Mouse (Mus musculus) limb, embryonic 15.5 days (tissue): ENCODE results near the gene Chrnb1. TPM values are rescaled to one million over a fixed set of nuclear protein-coding genes. Genes with fewer than 3 reads are reported as not detected.
A peak's percentile ranks its signal among the peaks of the same experiment; 100 is the strongest.

Source experiments
- ATAC-seq: fragments of 200-750 bp; cut with Nextera tagmentation; 2 replicates; pipeline ENCODE4 v1.8.0; 2017; ENCODE audit warnings: low read depth, moderate TSS enrichment; ENCODE audit not compliant: insufficient number of reproducible peaks, low FRiP score, low TSS enrichment
- H3K27ac ChIP-seq: fragments of 300-500 bp; sonication (generic); 2 replicates; pipeline ENCODE4 v1.5.1; 2015; ENCODE audit warnings: moderate library complexity, mild to moderate bottlenecking, inconsistent platforms
- H3K27me3 ChIP-seq: fragments of 300-500 bp; sonication (generic); 2 replicates; pipeline ENCODE4 v1.6.1; 2015; ENCODE audit warnings: inconsistent platforms
- H3K36me3 ChIP-seq: fragments of 300-500 bp; sonication (generic); 2 replicates; pipeline ENCODE4 v1.6.1; 2015; ENCODE audit warnings: inconsistent platforms
- H3K4me1 ChIP-seq: fragments of 300-500 bp; sonication (generic); 2 replicates; pipeline ENCODE4 v1.6.1; 2015; ENCODE audit warnings: inconsistent platforms
- H3K4me2 ChIP-seq: fragments of 300-500 bp; sonication (generic); 2 replicates; pipeline ENCODE4 v1.6.1; 2015; ENCODE audit warnings: mild to moderate bottlenecking, inconsistent platforms
- H3K4me3 ChIP-seq: fragments of 300-500 bp; sonication (generic); 2 replicates; pipeline ENCODE4 v1.5.1; 2015; ENCODE audit warnings: mild to moderate bottlenecking, inconsistent platforms
- H3K9ac ChIP-seq: fragments of 300-500 bp; sonication (generic); 2 replicates; pipeline ENCODE4 v1.6.1; 2015; ENCODE audit warnings: inconsistent platforms
- H3K9me3 ChIP-seq: fragments of 300-500 bp; sonication (generic); 2 replicates; pipeline ENCODE4 v1.6.1; 2016; ENCODE audit warnings: inconsistent platforms
- WGBS: fragments of 180-500 bp; shearing (Covaris S2); methylation state at CpG from one replicate; pipeline ENCODE4 v1.1.7; 2015; 5-methylcytosine and 5-hydroxymethylcytosine counted together
- polyA plus RNA-seq: library from polyadenylated mRNA; unstranded; fragments of >200 nt; fragmentation: Nextera tagmentation; extraction: Ambion mirVana; gene quantifications from 2 replicates; pipeline ENCODE4 v1.2.1, GENCODE M21; 2015

Chrnb1 gene
- 18.6 and 30.0 TPM in 2 replicates for polyA plus RNA-seq

DNA sequence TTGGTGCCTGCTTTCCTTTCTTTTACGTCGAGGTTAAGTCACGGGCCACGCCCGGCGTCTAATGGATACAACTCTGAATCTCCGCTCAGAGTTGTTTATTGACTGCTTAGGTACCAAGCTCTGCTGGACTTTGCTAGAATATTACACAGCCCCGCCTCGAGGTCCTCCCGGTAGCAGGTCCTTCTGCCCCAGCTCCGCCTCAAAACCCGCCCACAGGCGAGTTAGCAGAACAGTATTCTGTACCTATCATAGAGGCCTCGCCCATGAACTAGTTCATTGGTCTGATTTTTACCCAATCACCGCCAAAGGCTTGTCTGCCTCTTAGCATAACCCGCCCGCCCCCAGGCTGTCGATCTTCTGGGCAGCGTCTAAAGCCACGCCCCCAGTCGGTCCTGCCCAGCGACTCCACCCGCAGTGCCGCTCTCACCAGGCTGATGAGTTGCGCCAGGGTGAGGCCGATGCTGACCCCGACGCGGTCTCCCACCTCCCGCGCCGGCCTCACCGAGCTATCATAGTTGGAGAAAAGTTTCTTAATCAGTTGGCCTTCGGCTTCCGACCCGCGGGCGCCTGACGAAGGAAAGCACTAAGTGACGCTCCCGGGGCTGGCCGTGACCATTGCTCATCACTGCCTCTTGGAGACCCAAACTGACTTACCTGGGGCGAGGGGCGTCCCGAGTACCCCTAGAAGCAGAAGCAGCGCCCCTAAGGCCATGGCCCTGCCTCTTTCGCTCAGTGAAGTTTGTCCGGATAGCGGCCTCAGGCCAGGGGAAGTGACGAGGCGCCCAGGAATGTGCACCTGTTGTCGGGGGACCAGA, at the start of gene Chrnb1:
Gene Chrnb1, minus strand, starts transcription at position 776 of the 815 bp plus-strand sequence.
- Histone ChIP-seq H3K27me3 (peaks cover 23% of the 10 kb centered on the region), H3K36me3 (0 out of 2 replicates have a peak, but pooled peaks cover 8% of the 10 kb centered on the region), H3K9ac (peak within 1 kb of the TSS; percentile 33), H3K4me2 (peak within 1 kb of the TSS; percentile 91), H3K4me1 (peaks cover 25% of the 10 kb centered on the region), H3K9me3 (no peaks in the 10 kb centered on the region), H3K27ac (peak within 1 kb of the TSS; percentile 72), H3K4me3 (peak within 1 kb of the TSS; percentile 42)
- WGBS, result 1% methylated on average over 52 of the region's 52 CpGs
- peak; percentile 94 for ATAC-seq

DNA sequence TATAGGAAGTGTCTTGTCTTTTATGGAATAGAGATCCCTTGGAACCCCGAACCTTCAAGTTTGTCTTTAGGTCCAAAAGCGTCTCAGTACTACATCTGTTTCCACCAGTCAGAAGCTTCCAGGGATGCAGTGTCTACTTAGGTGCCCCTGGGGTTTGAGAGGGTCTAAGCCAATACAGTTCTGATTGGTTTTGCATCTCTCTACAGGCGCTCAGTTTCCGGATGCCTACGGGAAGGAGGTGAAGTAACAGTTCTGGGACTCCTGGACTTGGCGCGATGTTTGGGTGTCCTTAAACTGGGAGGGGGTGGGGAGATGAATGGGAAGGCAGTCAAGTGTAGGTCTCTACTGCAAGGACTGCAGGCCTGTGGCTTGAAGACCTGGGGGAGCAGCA, 43.0 kb upstream of the Chrnb1 start:
- 2% methylated on average over 7 of the region's 7 CpGs for WGBS
- Histone ChIP-seq H3K9me3 (no peaks in the 10 kb centered on the region), H3K27me3 (no peaks in the 10 kb centered on the region), H3K9ac (peak overlapping the region; percentile 62), H3K36me3 (no peaks in the 10 kb centered on the region; the same call in 1 of the 2 replicates), H3K27ac (peak overlapping the region; percentile 94), H3K4me2 (peak overlapping the region; percentile 89), H3K4me1 (peaks cover 40% of the 10 kb centered on the region), H3K4me3 (peak overlapping the region; percentile 70)
- no peak for ATAC-seq

DNA sequence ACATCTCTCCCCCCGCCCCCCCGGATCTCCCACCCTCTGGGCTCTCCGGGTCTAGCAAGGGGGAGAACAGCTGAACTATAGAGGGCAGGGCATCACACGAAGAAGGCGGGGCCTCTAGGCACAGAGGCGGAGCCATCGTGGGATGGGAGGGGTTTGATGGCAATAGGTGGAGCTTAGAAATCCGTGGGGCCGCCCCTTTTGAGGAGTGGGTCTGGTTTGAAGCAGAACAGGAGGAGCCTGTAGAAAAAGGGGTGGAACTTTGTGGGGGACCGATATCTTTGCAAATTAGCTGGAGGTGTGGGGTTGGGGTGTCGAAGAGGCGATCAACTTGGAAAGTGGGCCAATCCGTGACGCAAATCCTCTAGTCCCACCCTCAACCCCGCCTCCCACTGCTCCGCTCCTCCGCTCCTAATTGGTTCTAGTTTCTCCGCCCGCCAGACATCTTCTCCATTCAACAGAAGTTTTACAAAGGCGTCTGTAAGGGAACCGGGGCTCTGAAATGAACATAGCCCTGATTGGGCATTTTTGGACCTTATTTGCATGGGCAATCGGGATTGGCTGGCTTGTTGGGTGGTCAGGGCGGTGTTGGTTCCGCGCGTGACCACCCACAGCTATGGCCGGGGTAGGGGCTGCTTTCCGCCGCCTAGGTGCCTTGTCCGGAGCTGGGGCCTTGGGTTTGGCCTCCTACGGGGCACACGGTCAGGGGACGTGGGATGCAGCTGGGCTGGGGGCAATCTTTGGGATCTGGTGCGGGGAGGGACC, 42.4 kb upstream of the Chrnb1 start, which contains the start of gene Tmem256:
Gene Tmem256, plus strand, starts transcription at position 563 of the 762 bp plus-strand sequence.
- Histone ChIP-seq H3K9me3 (no peaks in the 10 kb centered on the region), H3K9ac (peak within 1 kb of the TSS; percentile 68), H3K36me3 (no peaks in the 10 kb centered on the region; the same call in 1 of the 2 replicates), H3K4me1 (peaks cover 43% of the 10 kb centered on the region), H3K4me2 (peak within 1 kb of the TSS; percentile 89), H3K27ac (peak within 1 kb of the TSS; percentile 94), H3K27me3 (no peaks in the 10 kb centered on the region), H3K4me3 (peak within 1 kb of the TSS; percentile 70)
- under 1% methylated on average over 34 of the region's 34 CpGs for WGBS
- peak; percentile 91 for ATAC-seq

GRCm38 (mm10) chr11:69837604-69837951, 41.8 kb upstream of the Chrnb1 start, which contains the start of gene Nlgn2:
TSS of gene Nlgn2 (minus strand) at chr11:69837784.
- H3K4me2 ChIP-seq, result peak within 1 kb of the TSS; percentile 89
- WGBS, result 0% methylated on average over 32 of the region's 32 CpGs
- peak within 1 kb of the TSS; percentile 68 for H3K9ac ChIP-seq
- peaks cover 43% of the 10 kb centered on the region for H3K4me1 ChIP-seq
- H3K4me3 ChIP-seq, result peak within 1 kb of the TSS; percentile 70
- peaks cover 2% of the 10 kb centered on the region for H3K36me3 ChIP-seq
- no peaks in the 10 kb centered on the region for H3K9me3 ChIP-seq
- H3K27ac ChIP-seq, result peak within 1 kb of the TSS; percentile 94
- H3K27me3 ChIP-seq, result no peaks in the 10 kb centered on the region
- ATAC-seq, result no peak; the same call in 1 of the 2 replicates

GRCm38 (mm10) chr11:69836703-69837576, 41.2 kb upstream of the Chrnb1 start:
- H3K4me1 ChIP-seq, result peaks cover 43% of the 10 kb centered on the region
- H3K27me3 ChIP-seq, result no peaks in the 10 kb centered on the region
- peak overlapping the region; percentile 94 for H3K27ac ChIP-seq
- H3K9me3 ChIP-seq, result no peaks in the 10 kb centered on the region
- WGBS, result under 1% methylated on average over 52 of the region's 52 CpGs
- H3K36me3 ChIP-seq, result peaks cover 6% of the 10 kb centered on the region
- no peak for ATAC-seq
- H3K9ac ChIP-seq, result peak overlapping the region; percentile 68
- H3K4me2 ChIP-seq, result peak overlapping the region; percentile 89
- peak overlapping the region; percentile 70 for H3K4me3 ChIP-seq

DNA sequence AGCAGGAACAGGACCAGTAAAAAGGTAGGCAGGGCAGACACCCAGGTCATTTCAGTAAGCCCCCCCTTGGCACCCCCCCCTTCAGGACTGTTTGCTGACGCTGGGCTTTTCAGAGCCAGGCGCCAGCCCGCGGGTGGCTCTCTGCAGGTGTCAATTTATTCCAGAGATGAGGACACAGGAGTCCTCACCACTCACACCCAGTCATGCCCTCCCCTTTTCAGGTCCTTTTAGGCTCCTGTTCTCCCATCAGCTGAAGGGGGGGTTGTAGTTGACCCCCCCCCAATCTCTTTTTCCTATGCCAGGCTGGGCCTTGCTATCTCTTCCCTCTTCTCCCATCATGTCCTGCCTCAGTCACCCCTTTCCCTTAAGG, 40.2 kb upstream of the Chrnb1 start:
- no peak for ATAC-seq
- H3K27ac ChIP-seq, result no peak overlapping the region

DNA sequence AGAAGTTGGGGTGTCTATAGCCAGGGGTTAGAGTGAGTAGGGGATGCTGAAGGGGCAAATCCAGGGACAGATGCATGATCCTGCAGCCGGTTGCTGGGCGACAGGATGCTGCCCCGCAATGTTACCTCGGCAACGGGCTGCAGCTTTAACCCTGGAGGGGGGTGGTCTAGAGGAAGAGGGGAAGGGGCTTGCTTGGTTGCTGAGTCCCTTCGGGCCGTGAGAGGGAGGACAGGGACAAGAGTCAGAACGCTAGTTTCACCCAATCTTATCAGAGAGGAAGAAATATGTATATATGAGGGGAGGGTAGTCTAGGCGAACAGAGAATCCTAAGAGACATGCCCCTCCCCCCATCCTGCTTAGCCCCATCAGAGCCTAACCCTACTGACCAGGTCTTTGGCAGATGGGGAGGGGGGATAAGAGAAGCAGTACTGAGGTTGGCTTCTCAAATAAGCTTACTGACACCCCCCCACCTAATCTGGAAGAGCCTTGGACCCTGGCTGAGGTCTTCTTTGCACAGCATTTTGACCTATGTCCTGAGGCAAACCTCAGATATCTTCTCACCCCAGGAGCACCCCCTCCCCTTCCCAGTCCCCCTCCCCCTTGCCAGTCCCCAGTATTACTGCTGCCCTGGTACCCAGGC, 39.7 kb upstream of the Chrnb1 start:
- Histone ChIP-seq H3K4me2 (peak overlapping the region; percentile 89), H3K36me3 (peaks cover 12% of the 10 kb centered on the region), H3K27ac (no peak overlapping the region), H3K4me3 (peak overlapping the region; percentile 70), H3K9ac (peak overlapping the region; percentile 4; the same call in 1 of the 2 replicates), H3K27me3 (no peaks in the 10 kb centered on the region), H3K4me1 (peaks cover 43% of the 10 kb centered on the region), H3K9me3 (no peaks in the 10 kb centered on the region)
- 18% methylated on average over 9 of the region's 9 CpGs for WGBS
- ATAC-seq, result no peak

More for the DNA sequence above, 40.2 kb upstream of the Chrnb1 start:
- WGBS, result 11% methylated on average over 4 of the region's 4 CpGs
- H3K9me3 ChIP-seq, result no peaks in the 10 kb centered on the region
- 0 out of 2 replicates have a peak overlapping the region, but pooled peaks have one; percentile 4 for H3K9ac ChIP-seq
- H3K4me2 ChIP-seq, result peak overlapping the region; percentile 89
- H3K36me3 ChIP-seq, result peaks cover 12% of the 10 kb centered on the region
- H3K4me1 ChIP-seq, result peaks cover 43% of the 10 kb centered on the region
- H3K4me3 ChIP-seq, result peak overlapping the region; percentile 70
- H3K27me3 ChIP-seq, result no peaks in the 10 kb centered on the region

GRCm38 (mm10) chr11:69834001-69834549, 38.3 kb upstream of the Chrnb1 start:
- Histone ChIP-seq H3K27ac (peak overlapping the region; percentile 11; the same call in 1 of the 2 replicates), H3K9me3 (no peaks in the 10 kb centered on the region), H3K9ac (peak overlapping the region; percentile 50; the same call in 1 of the 2 replicates), H3K4me2 (peak overlapping the region; percentile 89), H3K4me3 (peak overlapping the region; percentile 45), H3K4me1 (peaks cover 40% of the 10 kb centered on the region), H3K27me3 (no peaks in the 10 kb centered on the region), H3K36me3 (peaks cover 16% of the 10 kb centered on the region)
- no peak for ATAC-seq
- 9% methylated on average over 28 of the region's 48 CpGs for WGBS

GRCm38 (mm10) chr11:69833554-69833953, 37.8 kb upstream of the Chrnb1 start:
- peaks cover 20% of the 10 kb centered on the region for H3K36me3 ChIP-seq
- peaks cover 37% of the 10 kb centered on the region for H3K4me1 ChIP-seq
- peak overlapping the region; percentile 50; the same call in 1 of the 2 replicates for H3K9ac ChIP-seq
- H3K27me3 ChIP-seq, result no peaks in the 10 kb centered on the region
- no peak overlapping the region for H3K27ac ChIP-seq
- peak overlapping the region; percentile 45 for H3K4me3 ChIP-seq
- no peak for ATAC-seq
- H3K4me2 ChIP-seq, result peak overlapping the region; percentile 89
- H3K9me3 ChIP-seq, result no peaks in the 10 kb centered on the region
- 54% methylated on average over 8 of the region's 8 CpGs for WGBS

DNA sequence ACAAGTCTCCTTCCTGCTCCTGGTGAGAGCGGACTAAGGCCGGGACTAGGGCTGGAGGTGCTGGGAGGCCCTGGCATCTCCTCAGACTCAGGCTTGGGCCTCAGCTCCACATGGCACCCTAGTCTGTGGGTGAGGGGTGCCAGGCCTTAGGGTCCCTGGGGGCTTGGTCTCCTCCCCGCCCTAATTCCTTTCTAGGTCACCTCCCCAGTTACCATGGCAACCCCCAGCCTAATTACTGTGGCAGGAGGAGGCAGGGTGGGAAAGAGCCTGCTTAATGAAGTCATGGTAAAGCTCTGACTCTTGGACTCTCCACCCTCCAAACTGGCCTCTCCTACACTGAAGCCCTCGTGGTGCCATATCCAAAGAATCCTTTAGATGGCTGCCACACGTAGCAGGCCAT, 33.1 kb upstream of the Chrnb1 start:
- no peak for ATAC-seq
- peaks cover 62% of the 10 kb centered on the region for H3K36me3 ChIP-seq
- H3K27ac ChIP-seq, result no peak overlapping the region
- no peaks in the 10 kb centered on the region for H3K27me3 ChIP-seq
- peaks cover 4% of the 10 kb centered on the region for H3K4me1 ChIP-seq
- H3K4me3 ChIP-seq, result no peak overlapping the region
- no peaks in the 10 kb centered on the region for H3K9me3 ChIP-seq
- no peak overlapping the region for H3K9ac ChIP-seq
- 70% methylated on average over 5 of the region's 5 CpGs for WGBS
- H3K4me2 ChIP-seq, result no peak overlapping the region
